Mouse (Mus musculus) kidney, adult 2 months (tissue): ENCODE results near the gene Olfr24. TPM values are rescaled to one million over a fixed set of nuclear protein-coding genes. Genes with fewer than 3 reads are reported as not detected.
A peak's percentile ranks its signal among the peaks of the same experiment; 100 is the strongest.
"Not testable (repeated sequence)": the region's sequence is repeated elsewhere in the genome, so short reads cannot be mapped to it uniquely, and the experiment has no call there.

ENCODE experiments used
- DNase-seq: peaks from one replicate; pipeline ENCODE4 v3.0.0; 2021
- H3K27ac ChIP-seq: fragments of 200-500 bp; 2 replicates; pipeline ENCODE4 v1.5.1; 2012; ENCODE audit warnings: low read depth, low read length, control low read depth, inconsistent platforms; ENCODE audit not compliant: insufficient read depth
- H3K27me3 ChIP-seq: fragments of 200-500 bp; replicated peaks from 2 replicates; pipeline ENCODE4 v1.6.1; 2012; ENCODE audit warnings: mild to moderate bottlenecking, moderate library complexity, low read length, inconsistent platforms; ENCODE audit not compliant: control insufficient read depth, insufficient read depth
- H3K36me3 ChIP-seq: fragments of 200-500 bp; 2 replicates; pipeline ENCODE4 v1.6.1; 2012; ENCODE audit warnings: mild to moderate bottlenecking, moderate library complexity, low read length, inconsistent platforms; ENCODE audit not compliant: control insufficient read depth, insufficient read depth
- H3K4me1 ChIP-seq: fragments of 200-500 bp; 2 replicates; pipeline ENCODE4 v1.6.1; 2011; ENCODE audit warnings: low read length; ENCODE audit not compliant: control insufficient read depth, insufficient read depth
- H3K4me3 ChIP-seq: fragments of 200-500 bp; 2 replicates; pipeline ENCODE4 v1.5.1; 2011; ENCODE audit warnings: mild to moderate bottlenecking, low read depth, low read length, control low read depth; ENCODE audit not compliant: insufficient read depth
- CTCF ChIP-seq: fragments of 200-500 bp; conservative IDR thresholded peaks from 2 replicates; pipeline ENCODE4 v1.5.1; 2011; ENCODE audit warnings: low read depth, mild to moderate bottlenecking, control low read depth, low read length, moderate library complexity, mixed read lengths; ENCODE audit not compliant: insufficient read depth, insufficient read length
- POLR2A ChIP-seq: fragments of 200-500 bp; IDR thresholded peaks from one replicate; pipeline ENCODE4 v1.6.1; 2011; ENCODE audit warnings: low read depth, low read length, control low read depth
- WGBS: fragments of 180-500 bp; shearing (Covaris S2); methylation state at CpG from one replicate; pipeline ENCODE4 v1.1.7; 2018; 5-methylcytosine and 5-hydroxymethylcytosine counted together
- polyA plus RNA-seq: library from polyadenylated mRNA; depleted of rRNA; stranded (reverse); fragments of >200 nt; gene quantifications from 2 replicates; pipeline ENCODE4 v1.2.3, GENCODE M21; 2012; rRNA removed

The Olfr24 gene
- polyA plus RNA-seq: not detected in 2 replicates

DNA sequence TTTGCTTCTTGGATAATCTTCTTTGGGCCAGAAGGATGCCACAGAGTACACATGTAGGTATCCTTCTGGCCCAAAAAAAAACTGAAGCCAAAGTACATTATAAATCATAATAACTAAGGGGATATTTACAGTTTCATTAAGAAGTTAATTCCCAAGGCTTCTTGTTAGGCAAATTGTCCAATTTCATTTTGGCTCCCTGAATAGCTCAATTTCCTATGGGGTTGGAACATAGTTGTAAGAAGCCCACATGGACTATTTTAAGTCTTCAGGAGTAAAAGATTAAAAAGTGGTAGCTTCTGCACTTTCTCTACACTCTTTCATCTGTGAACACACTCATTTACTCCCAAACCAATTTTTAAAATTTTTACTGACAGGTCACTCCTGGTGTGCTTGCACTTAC lies at the start of gene Olfr24:
Gene Olfr24 (minus strand): TSS at position 101 of the 400 bp plus-strand sequence.
- Histone ChIP-seq H3K4me1 (no peaks in the 10 kb centered on the region), H3K36me3 (no peaks in the 10 kb centered on the region), H3K27me3 (no peaks in the 10 kb centered on the region), H3K4me3 (no peak within 1 kb of the TSS), H3K27ac (no peak within 1 kb of the TSS)
- no peak for DNase-seq
- TF ChIP-seq POLR2A: no peak
- TF ChIP-seq CTCF: no peak

DNA sequence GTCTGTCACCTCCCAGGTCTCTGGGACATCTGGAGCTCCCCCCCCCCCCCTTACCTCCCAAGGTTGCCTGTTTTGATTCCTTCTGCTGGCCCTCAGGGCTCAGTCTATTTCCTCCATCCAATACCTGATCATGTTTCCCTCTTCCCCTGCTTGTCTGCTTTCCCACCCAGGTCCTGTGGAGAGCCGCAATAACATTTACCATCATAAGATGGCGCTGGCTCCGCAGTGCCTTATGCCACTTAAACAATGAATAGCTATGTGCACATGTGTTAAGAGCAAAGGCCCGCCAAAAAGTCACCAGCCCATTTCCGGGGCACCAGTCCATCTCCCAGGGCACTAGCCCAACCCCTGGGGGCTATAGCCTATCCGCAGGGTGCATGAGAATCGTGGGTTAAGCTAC lies 21.5 kb upstream of the Olfr24 start:
- no peak overlapping the region for H3K27ac ChIP-seq
- H3K4me3 ChIP-seq: no peak overlapping the region
- DNase-seq: no peak
- WGBS: 62% methylated on average over 7 of the region's 7 CpGs
- H3K27me3 ChIP-seq: no peaks in the 10 kb centered on the region
- TF ChIP-seq CTCF (no peak), POLR2A (no peak)
- no peaks in the 10 kb centered on the region for H3K4me1 ChIP-seq
- H3K36me3 ChIP-seq: no peaks in the 10 kb centered on the region

DNA sequence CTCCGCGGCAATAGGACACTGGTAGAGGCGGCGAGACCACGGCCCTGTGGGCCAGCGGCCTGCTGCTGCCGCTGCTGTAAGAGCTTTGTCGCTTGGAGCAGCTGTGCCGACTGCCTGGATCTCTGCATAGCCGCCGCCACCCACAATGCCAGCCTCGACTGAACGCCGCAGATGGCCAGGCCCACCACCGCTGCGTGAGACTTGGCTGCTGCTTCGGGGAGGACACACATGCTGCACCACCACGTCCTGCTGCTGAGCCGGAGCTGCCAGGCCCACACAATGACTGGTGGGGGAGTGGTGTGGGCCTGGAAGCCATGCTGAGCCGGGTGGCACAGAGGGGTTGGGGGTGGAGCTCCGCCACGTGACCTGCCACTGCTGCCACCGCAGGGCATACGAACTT lies 15.7 kb upstream of the Olfr24 start:
- H3K36me3 ChIP-seq: no peaks in the 10 kb centered on the region
- no peaks in the 10 kb centered on the region for H3K4me1 ChIP-seq
- no peak for TF ChIP-seq CTCF
- TF ChIP-seq POLR2A: no peak
- WGBS: 74% methylated on average over 24 of the region's 24 CpGs
- H3K27me3 ChIP-seq: no peaks in the 10 kb centered on the region
- no peak overlapping the region for H3K4me3 ChIP-seq
- DNase-seq: no peak
- no peak overlapping the region for H3K27ac ChIP-seq

DNA sequence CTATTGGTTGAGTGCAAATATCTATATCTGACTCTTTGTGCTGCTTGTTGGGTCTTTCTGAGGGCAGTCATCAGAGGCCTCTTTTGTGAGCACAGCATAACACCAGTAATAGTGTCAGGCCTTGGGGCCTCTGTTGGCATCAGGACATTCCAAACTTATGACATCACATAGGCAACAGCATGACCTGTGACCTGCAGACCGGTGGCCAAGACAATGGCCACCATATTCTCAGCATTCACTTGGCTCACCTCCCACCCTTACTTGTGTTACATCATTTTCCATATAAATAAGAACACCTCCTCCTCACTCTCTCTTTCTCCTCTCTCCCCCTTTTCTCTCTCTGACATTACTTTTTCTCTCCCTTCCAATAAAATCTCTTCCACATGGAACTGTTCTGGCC lies 15.2 kb upstream of the Olfr24 start:
- H3K4me3 ChIP-seq: no peak overlapping the region
- TF ChIP-seq POLR2A: no peak
- no peak for TF ChIP-seq CTCF

DNA sequence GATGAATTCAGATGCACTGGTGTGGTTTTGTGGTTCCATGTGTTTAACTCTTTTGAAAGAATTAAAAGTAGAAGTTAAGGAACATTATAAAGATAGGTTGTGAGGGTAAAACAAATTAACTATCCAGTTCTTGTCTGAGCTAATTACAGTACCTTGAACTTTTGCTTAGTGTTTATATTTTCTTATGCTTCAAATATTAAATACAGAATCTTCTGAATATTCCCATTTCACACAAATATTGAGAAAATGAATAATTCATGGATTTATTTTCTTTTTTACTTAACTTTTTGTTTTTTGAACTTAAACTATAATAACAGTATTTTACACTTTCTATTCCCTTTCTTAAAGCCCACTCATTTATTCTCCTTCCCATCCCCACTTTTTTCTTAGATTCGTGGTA lies 8.2 kb downstream of the Olfr24 start:
- DNase-seq: no peak
- no peaks in the 10 kb centered on the region for H3K27me3 ChIP-seq
- TF ChIP-seq CTCF (no peak), POLR2A (no peak)
- no peak overlapping the region for H3K4me3 ChIP-seq
- no peaks in the 10 kb centered on the region for H3K36me3 ChIP-seq
- no peaks in the 10 kb centered on the region for H3K4me1 ChIP-seq
- H3K27ac ChIP-seq: no peak overlapping the region
- 70% methylated on average over 1 of the region's 1 CpGs for WGBS

More for the DNA sequence above, 15.2 kb upstream of the Olfr24 start:
- no peak for DNase-seq
- no peak overlapping the region for H3K27ac ChIP-seq
- whole genome bisulfite sequencing: 63% methylated on average over 1 of the region's 1 CpGs
- no peaks in the 10 kb centered on the region for H3K36me3 ChIP-seq
- H3K27me3 ChIP-seq: no peaks in the 10 kb centered on the region
- H3K4me1 ChIP-seq: no peaks in the 10 kb centered on the region

DNA sequence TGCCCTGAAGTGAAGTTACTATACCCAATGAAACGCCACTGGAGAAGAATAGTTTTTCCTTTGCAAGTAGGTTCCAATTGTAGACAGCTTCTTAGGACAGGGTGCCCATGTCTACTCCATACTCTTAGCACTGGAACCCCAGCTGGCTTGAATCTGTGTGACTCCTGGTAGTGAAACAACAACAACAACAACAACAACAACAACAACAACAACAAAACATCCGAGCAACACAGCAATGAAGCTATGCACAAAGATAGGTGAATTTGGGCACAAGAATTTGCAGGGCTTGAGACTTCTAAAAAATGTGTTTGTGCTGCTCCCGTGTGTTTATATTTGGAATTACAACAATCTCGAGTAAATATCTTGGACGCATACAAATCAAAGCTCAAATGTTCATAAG lies 19.2 kb downstream of the Olfr24 start:
- peak; percentile 5 for DNase-seq
- Histone ChIP-seq H3K4me3 (no peak overlapping the region), H3K4me1 (no peaks in the 10 kb centered on the region), H3K36me3 (no peaks in the 10 kb centered on the region), H3K27me3 (no peaks in the 10 kb centered on the region; the same call in 1 of the 2 replicates), H3K27ac (no peak overlapping the region)
- WGBS: 13% methylated on average over 5 of the region's 5 CpGs
- no peak for TF ChIP-seq POLR2A

DNA sequence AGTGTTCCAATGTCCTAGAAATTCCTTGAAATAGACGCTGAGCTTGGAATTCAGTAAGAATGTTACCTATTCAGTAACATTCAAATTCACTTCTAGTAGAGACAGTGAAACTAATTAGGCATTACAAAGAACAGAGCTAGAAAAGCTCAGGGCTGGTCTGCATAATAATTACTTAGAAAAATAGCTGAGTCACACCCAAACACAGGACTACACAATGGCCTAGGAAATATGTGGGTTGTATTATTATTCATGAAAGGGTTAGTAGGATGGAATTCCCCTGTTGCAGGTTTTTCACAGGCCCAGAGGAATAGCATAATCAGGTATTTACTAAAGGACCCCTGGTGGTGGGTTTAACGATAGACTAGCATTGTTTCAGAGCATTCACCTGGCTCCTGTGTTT lies 29.6 kb downstream of the Olfr24 start:
- 69% methylated on average over 2 of the region's 2 CpGs for WGBS

DNA sequence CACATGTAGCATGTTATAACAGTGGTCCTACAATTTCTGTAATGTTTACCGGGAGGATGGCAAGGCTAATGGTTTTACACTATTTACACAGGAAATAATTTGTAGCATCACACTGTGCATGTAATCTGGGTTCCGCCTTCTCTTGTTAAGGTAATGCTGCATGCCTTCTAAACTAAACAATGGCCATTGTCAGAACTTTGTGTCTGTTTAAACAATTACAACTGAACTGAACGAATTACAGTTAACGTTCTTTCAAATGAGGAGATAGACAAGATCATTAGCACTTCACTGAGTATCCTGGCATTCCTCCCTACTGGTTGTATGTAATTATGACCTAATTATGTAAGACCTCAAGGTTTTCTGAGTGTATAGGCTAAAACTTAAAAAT lies 41.1 kb downstream of the Olfr24 start:
- Histone ChIP-seq H3K4me1 (no peaks in the 10 kb centered on the region), H3K27me3 (no peaks in the 10 kb centered on the region), H3K4me3 (no peak overlapping the region), H3K36me3 (no peaks in the 10 kb centered on the region), H3K27ac (no peak overlapping the region)
- WGBS: 38% methylated on average over 4 of the region's 4 CpGs
- TF ChIP-seq CTCF (no peak), POLR2A (no peak)
- DNase-seq: no peak

More for the DNA sequence above, 29.6 kb downstream of the Olfr24 start:
- not testable (repeated sequence) for DNase-seq, H3K4me3 ChIP-seq, H3K4me1 ChIP-seq, H3K27ac ChIP-seq, H3K27me3 ChIP-seq, H3K36me3 ChIP-seq
